Mouse (Mus musculus): Measurements from ENCODE around the gene Scaf8. TPM values are rescaled to one million over a fixed set of nuclear protein-coding genes. Genes with fewer than 3 reads are reported as not detected.

The Scaf8 gene
- polyA plus RNA-seq, 1 experiment from 2014 or later: 13.7 TPM

DNA sequence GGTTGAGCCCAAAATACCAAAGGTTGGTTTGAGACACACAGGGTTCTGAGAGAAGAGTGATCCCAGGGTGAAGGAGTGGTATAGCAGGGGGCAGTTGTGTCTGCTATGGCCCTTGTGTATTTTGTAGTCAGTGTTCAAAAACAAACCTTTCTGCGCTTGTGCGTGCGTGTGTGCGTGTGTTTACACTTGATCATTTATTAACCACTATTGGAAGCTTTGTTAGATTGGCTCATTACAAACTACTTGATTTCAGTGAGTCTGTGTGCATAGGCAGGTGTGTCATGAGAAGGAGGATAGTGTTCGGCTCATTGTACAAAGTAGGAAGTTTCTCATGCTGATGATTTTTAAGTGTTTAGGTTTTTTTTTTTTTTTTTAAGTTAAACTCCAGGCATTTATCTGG is 95.4 kb downstream of the Scaf8 start:
- H3K4me1 ChIP-seq (ENCODE audit: control insufficient read depth, insufficient read depth, low read length): peaks cover 8% of the 10 kb centered on the region
- no peaks in the 10 kb centered on the region for H3K27me3 ChIP-seq (ENCODE audit: control insufficient read depth, insufficient read depth, low read length)
- no peaks in the 10 kb centered on the region for H3K9me3 ChIP-seq (replicated peaks; ENCODE audit: control insufficient read depth, low read length)
- H3K9ac ChIP-seq (ENCODE audit: low read length): no peak overlapping the region
- H3K4me2 ChIP-seq (ENCODE audit: low read depth, low read length): no peak overlapping the region
- H3K27ac ChIP-seq (ENCODE audit: low read length): no peak overlapping the region
- peaks cover 7% of the 10 kb centered on the region for H3K36me3 ChIP-seq (ENCODE audit: control insufficient read depth, insufficient read depth)
- WGBS: 90% methylated on average over 5 of the region's 5 CpGs
- no peak for ATAC-seq (replicated peaks; ENCODE audit: extremely low read depth, insufficient read depth, low FRiP score)
- H3K4me3 ChIP-seq (ENCODE audit: low read length): no peak overlapping the region

DNA sequence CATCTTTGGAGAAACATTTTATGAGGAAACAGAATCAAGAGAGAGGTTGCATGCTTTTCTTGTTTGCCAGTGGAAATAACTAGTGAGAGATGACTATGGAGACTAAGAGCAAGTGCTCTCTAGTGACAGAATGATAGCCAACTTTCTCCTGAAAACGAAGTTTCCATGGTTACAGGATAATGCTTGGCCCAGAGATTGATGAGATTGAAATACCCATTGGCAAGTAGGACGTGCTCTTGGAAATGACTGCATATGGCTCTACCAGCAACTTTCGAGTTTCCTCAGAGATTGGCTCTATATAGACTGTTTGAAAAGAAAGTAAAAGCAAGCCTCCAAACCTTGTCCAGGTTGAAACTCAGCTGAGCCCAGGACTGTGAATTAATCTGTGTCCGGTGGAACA is 97.3 kb downstream of the Scaf8 start:
- Histone ChIP-seq H3K4me2 (ENCODE audit: low read depth, low read length) (no peak overlapping the region), H3K36me3 (ENCODE audit: control insufficient read depth, insufficient read depth) (peaks cover 10% of the 10 kb centered on the region), H3K27me3 (ENCODE audit: control insufficient read depth, insufficient read depth, low read length) (no peaks in the 10 kb centered on the region), H3K4me3 (ENCODE audit: low read length) (no peak overlapping the region), H3K9ac (ENCODE audit: low read length) (no peak overlapping the region), H3K9me3 (replicated peaks; ENCODE audit: control insufficient read depth, low read length) (no peaks in the 10 kb centered on the region), H3K27ac (ENCODE audit: low read length) (no peak overlapping the region), H3K4me1 (ENCODE audit: control insufficient read depth, insufficient read depth, low read length) (no peaks in the 10 kb centered on the region)
- WGBS: 89% methylated on average over 4 of the region's 4 CpGs
- ATAC-seq (replicated peaks; ENCODE audit: extremely low read depth, insufficient read depth, low FRiP score): no peak

DNA sequence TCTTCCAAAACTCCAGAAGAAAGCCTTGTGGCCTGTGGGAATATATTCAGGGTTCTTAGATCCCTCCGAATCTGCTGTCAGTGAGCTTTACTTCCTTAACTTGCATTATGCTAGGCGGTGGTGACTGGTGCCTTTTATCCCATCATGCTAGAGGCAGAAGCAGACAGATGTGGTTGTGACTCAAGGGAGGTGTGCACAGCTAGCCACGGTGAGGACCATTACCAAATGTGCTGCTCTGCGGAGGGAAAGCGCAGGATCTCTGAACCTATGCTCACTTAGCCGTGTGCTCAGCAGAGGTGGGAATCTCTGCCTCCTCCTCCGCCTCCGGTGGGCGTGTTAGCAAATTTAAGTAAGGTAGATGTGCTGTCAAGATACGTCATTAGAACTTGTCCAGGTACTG is 98.1 kb downstream of the Scaf8 start:
- Histone ChIP-seq H3K4me3 (ENCODE audit: low read length) (no peak overlapping the region), H3K9me3 (replicated peaks; ENCODE audit: control insufficient read depth, low read length) (no peaks in the 10 kb centered on the region), H3K36me3 (ENCODE audit: control insufficient read depth, insufficient read depth) (peaks cover 10% of the 10 kb centered on the region), H3K4me1 (ENCODE audit: control insufficient read depth, insufficient read depth, low read length) (no peaks in the 10 kb centered on the region), H3K27me3 (ENCODE audit: control insufficient read depth, insufficient read depth, low read length) (no peaks in the 10 kb centered on the region), H3K4me2 (ENCODE audit: low read depth, low read length) (no peak overlapping the region), H3K9ac (ENCODE audit: low read length) (no peak overlapping the region), H3K27ac (ENCODE audit: low read length) (no peak overlapping the region)
- no peak for ATAC-seq (replicated peaks; ENCODE audit: extremely low read depth, insufficient read depth, low FRiP score)
- 95% methylated on average over 10 of the region's 10 CpGs for WGBS

DNA sequence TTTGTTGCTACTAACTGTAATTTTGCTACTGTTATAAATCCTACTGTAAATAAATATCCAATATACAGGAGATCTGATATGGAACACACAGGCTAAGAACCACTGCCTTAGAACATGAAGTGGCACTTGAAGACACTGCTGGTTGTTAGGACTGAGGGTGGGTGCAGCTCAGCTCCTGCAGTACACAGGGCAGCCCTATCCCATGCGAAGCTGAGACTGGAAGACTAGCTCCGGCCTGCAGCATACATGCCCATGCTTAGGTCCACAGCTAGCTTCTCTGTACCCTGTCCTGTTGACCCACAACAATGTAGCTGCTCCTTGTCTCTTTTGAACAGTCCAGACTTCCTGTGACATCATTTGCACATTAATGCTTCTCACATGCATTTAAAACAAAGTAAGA is 100.1 kb downstream of the Scaf8 start:
- WGBS: 89% methylated on average over 2 of the region's 2 CpGs
- H3K27me3 ChIP-seq (ENCODE audit: control insufficient read depth, insufficient read depth, low read length): no peaks in the 10 kb centered on the region
- H3K4me2 ChIP-seq (ENCODE audit: low read depth, low read length): no peak overlapping the region
- H3K9ac ChIP-seq (ENCODE audit: low read length): no peak overlapping the region
- H3K27ac ChIP-seq (ENCODE audit: low read length): no peak overlapping the region
- ATAC-seq (replicated peaks; ENCODE audit: extremely low read depth, insufficient read depth, low FRiP score): no peak
- peaks cover 8% of the 10 kb centered on the region for H3K36me3 ChIP-seq (ENCODE audit: control insufficient read depth, insufficient read depth)
- H3K4me1 ChIP-seq (ENCODE audit: control insufficient read depth, insufficient read depth, low read length): peaks cover 4% of the 10 kb centered on the region; the same call in 1 of the 2 replicates
- no peak overlapping the region for H3K4me3 ChIP-seq (ENCODE audit: low read length)
- no peaks in the 10 kb centered on the region for H3K9me3 ChIP-seq (replicated peaks; ENCODE audit: control insufficient read depth, low read length)

DNA sequence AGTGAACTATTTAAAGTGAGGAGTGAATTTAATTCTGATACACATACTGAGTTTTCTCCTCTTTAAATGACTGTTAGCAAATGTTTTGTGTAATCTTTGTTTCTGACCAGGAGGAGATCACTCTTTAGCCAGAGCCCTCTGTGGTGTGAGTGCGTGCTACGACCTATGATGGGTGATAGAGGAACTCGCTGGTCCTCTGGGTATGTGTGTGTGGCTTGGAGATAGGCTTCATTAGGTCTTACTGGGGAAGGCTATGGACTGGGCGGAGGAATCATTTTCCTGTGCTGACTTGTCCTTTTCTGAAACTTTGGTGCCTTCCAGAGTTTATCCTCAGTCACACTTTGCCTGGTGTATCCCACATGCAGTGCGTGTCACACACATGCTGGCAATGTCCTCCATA is 102.3 kb downstream of the Scaf8 start:
- H3K36me3 ChIP-seq (ENCODE audit: control insufficient read depth, insufficient read depth): peaks cover 8% of the 10 kb centered on the region
- H3K27me3 ChIP-seq (ENCODE audit: control insufficient read depth, insufficient read depth, low read length): no peaks in the 10 kb centered on the region
- H3K4me1 ChIP-seq (ENCODE audit: control insufficient read depth, insufficient read depth, low read length): peaks cover 4% of the 10 kb centered on the region; the same call in 1 of the 2 replicates
- H3K9ac ChIP-seq (ENCODE audit: low read length): no peak overlapping the region
- WGBS: 78% methylated on average over 5 of the region's 5 CpGs
- no peak for ATAC-seq (replicated peaks; ENCODE audit: extremely low read depth, insufficient read depth, low FRiP score)
- no peak overlapping the region for H3K4me3 ChIP-seq (ENCODE audit: low read length)
- no peak overlapping the region for H3K27ac ChIP-seq (ENCODE audit: low read length)
- no peaks in the 10 kb centered on the region for H3K9me3 ChIP-seq (replicated peaks; ENCODE audit: control insufficient read depth, low read length)
- no peak overlapping the region for H3K4me2 ChIP-seq (ENCODE audit: low read depth, low read length)

DNA sequence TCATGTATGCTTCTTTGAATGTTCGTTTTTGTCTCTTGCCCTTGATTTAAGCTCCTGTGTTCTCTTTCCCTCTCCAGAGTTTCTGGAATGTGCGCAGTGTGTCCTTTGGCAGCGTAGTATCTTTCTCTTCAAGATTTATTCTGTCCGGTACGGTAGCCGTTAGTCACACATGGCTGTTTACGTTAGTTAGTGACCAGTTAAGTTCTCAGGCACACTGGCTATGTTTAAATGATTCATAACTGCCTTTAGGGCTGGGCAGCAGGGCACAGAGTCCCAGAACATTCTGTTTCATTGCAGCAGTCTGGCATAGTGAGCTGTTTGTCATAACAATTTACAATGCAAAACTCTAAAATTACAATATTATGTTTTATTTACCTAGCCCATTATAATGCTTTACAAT is 103.6 kb downstream of the Scaf8 start:
- Histone ChIP-seq H3K27me3 (ENCODE audit: control insufficient read depth, insufficient read depth, low read length) (no peaks in the 10 kb centered on the region), H3K9ac (ENCODE audit: low read length) (no peak overlapping the region), H3K4me1 (ENCODE audit: control insufficient read depth, insufficient read depth, low read length) (peaks cover 4% of the 10 kb centered on the region; the same call in 1 of the 2 replicates), H3K27ac (ENCODE audit: low read length) (no peak overlapping the region), H3K4me2 (ENCODE audit: low read depth, low read length) (no peak overlapping the region), H3K9me3 (replicated peaks; ENCODE audit: control insufficient read depth, low read length) (no peaks in the 10 kb centered on the region), H3K4me3 (ENCODE audit: low read length) (no peak overlapping the region), H3K36me3 (ENCODE audit: control insufficient read depth, insufficient read depth) (peaks cover 5% of the 10 kb centered on the region)
- ATAC-seq (replicated peaks; ENCODE audit: extremely low read depth, insufficient read depth, low FRiP score): no peak
- WGBS: 68% methylated on average over 7 of the region's 7 CpGs

DNA sequence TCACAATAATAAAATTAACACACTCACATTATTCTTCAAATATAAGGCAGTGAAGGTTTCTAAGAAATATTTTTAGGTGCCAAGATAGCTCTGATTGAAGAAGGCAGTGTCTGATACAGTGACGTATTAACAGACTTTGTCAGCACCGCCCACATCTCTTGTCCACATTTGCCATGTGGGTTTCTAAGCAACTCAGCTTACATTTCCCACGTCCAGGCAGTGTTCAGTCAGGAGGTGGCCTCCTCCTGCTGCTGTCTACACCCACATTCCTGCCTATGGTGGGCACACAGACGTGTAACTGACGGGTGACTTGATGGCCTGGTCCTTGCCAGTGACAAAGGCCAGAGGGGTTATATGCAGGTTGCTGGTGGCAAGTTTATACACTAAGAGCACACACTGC is 104.1 kb downstream of the Scaf8 start:
- 47% methylated on average over 5 of the region's 5 CpGs for WGBS
- ATAC-seq (replicated peaks; ENCODE audit: extremely low read depth, insufficient read depth, low FRiP score): no peak
- Histone ChIP-seq H3K9me3 (replicated peaks; ENCODE audit: control insufficient read depth, low read length) (no peaks in the 10 kb centered on the region), H3K36me3 (ENCODE audit: control insufficient read depth, insufficient read depth) (peaks cover 5% of the 10 kb centered on the region), H3K27me3 (ENCODE audit: control insufficient read depth, insufficient read depth, low read length) (no peaks in the 10 kb centered on the region), H3K27ac (ENCODE audit: low read length) (no peak overlapping the region), H3K4me3 (ENCODE audit: low read length) (no peak overlapping the region), H3K4me2 (ENCODE audit: low read depth, low read length) (no peak overlapping the region), H3K4me1 (ENCODE audit: control insufficient read depth, insufficient read depth, low read length) (peaks cover 4% of the 10 kb centered on the region; the same call in 1 of the 2 replicates), H3K9ac (ENCODE audit: low read length) (no peak overlapping the region)

DNA sequence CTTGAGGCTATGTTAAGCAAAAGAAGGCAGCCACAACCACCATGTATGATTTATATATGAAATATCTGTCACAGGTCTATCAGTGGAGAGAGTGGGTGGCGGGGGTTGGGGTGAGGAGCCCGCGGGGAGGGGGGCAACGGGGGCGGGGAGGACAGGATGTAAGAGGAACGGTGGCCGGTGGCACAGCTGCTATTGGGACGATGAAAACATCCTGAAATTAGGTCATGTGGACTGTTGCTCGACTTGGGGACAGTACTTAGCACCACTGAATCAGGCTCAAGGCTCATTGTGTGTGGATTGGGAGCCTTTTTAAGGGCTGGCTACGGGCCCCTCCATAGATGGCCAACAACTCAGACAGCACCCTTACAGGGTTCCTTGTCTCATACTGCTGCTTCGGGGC is 105.4 kb downstream of the Scaf8 start:
- no peak overlapping the region for H3K9ac ChIP-seq (ENCODE audit: low read length)
- H3K27me3 ChIP-seq (ENCODE audit: control insufficient read depth, insufficient read depth, low read length): no peaks in the 10 kb centered on the region
- no peak overlapping the region for H3K4me3 ChIP-seq (ENCODE audit: low read length)
- H3K4me1 ChIP-seq (ENCODE audit: control insufficient read depth, insufficient read depth, low read length): peaks cover 4% of the 10 kb centered on the region; the same call in 1 of the 2 replicates
- peaks cover 3% of the 10 kb centered on the region for H3K36me3 ChIP-seq (ENCODE audit: control insufficient read depth, insufficient read depth)
- no peak for ATAC-seq (replicated peaks; ENCODE audit: extremely low read depth, insufficient read depth, low FRiP score)
- no peak overlapping the region for H3K4me2 ChIP-seq (ENCODE audit: low read depth, low read length)
- H3K27ac ChIP-seq (ENCODE audit: low read length): no peak overlapping the region
- H3K9me3 ChIP-seq (replicated peaks; ENCODE audit: control insufficient read depth, low read length): no peaks in the 10 kb centered on the region
- WGBS: 55% methylated on average over 11 of the region's 11 CpGs

DNA sequence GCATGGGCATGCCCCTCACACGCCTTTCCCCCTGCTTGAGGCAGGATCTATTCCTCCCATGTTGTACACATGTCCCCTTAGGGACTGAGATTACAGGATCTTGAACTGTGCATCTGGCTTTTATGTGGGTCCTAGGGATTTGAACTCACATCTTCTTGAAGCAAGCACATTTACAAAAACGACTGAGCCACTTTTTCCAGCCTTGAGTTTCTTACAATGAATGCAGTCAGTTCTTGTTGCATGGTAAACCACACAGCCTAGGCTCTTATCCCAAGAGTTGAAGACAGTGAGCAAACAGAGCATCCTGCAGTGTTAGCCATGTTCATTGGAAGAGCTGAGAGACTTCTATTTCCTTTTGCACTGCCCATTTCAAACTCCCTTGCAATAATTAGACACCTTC is 108.3 kb downstream of the Scaf8 start:
- 60% methylated on average over 2 of the region's 2 CpGs for WGBS
- Histone ChIP-seq H3K4me2 (ENCODE audit: low read depth, low read length) (no peak overlapping the region), H3K4me1 (ENCODE audit: control insufficient read depth, insufficient read depth, low read length) (peaks cover 4% of the 10 kb centered on the region; the same call in 1 of the 2 replicates)

DNA sequence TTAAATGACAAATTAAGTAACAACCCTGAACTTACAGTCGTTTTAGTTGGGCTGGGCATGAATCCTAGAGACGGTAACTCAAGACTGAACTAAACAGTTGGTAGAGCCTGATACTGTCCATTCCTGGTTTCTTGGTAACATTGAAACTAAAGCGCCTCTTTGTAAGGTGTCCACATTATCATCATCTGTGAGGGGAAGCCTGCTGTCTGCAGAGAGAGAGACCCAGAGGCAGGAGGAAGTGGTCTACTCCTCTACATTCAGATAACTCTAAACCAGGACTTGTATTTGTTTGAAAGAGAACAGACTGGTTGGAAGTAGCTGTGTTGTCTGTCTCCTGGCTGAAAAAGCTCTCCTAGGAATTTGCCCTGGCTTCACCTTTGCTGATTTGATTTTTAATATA is 108.9 kb downstream of the Scaf8 start:
- ATAC-seq (replicated peaks; ENCODE audit: extremely low read depth, insufficient read depth, low FRiP score): no peak
- no peaks in the 10 kb centered on the region for H3K36me3 ChIP-seq (ENCODE audit: control insufficient read depth, insufficient read depth)
- H3K4me3 ChIP-seq (ENCODE audit: low read length): no peak overlapping the region
- H3K9ac ChIP-seq (ENCODE audit: low read length): no peak overlapping the region
- WGBS: 74% methylated on average over 3 of the region's 3 CpGs
- no peak overlapping the region for H3K4me2 ChIP-seq (ENCODE audit: low read depth, low read length)
- peaks cover 4% of the 10 kb centered on the region; the same call in 1 of the 2 replicates for H3K4me1 ChIP-seq (ENCODE audit: control insufficient read depth, insufficient read depth, low read length)
- no peaks in the 10 kb centered on the region for H3K9me3 ChIP-seq (replicated peaks; ENCODE audit: control insufficient read depth, low read length)
- H3K27ac ChIP-seq (ENCODE audit: low read length): no peak overlapping the region
- H3K27me3 ChIP-seq (ENCODE audit: control insufficient read depth, insufficient read depth, low read length): no peaks in the 10 kb centered on the region

More for the DNA sequence above, 108.3 kb downstream of the Scaf8 start:
- no peak for ATAC-seq (replicated peaks; ENCODE audit: extremely low read depth, insufficient read depth, low FRiP score)
- no peaks in the 10 kb centered on the region for H3K27me3 ChIP-seq (ENCODE audit: control insufficient read depth, insufficient read depth, low read length)
- H3K4me3 ChIP-seq (ENCODE audit: low read length): no peak overlapping the region
- H3K27ac ChIP-seq (ENCODE audit: low read length): no peak overlapping the region
- no peaks in the 10 kb centered on the region for H3K36me3 ChIP-seq (ENCODE audit: control insufficient read depth, insufficient read depth)
- H3K9ac ChIP-seq (ENCODE audit: low read length): no peak overlapping the region
- H3K9me3 ChIP-seq (replicated peaks; ENCODE audit: control insufficient read depth, low read length): no peaks in the 10 kb centered on the region
